16 mouse cellular contexts compared by ENCODE assay signal in the genomic region with DNA sequence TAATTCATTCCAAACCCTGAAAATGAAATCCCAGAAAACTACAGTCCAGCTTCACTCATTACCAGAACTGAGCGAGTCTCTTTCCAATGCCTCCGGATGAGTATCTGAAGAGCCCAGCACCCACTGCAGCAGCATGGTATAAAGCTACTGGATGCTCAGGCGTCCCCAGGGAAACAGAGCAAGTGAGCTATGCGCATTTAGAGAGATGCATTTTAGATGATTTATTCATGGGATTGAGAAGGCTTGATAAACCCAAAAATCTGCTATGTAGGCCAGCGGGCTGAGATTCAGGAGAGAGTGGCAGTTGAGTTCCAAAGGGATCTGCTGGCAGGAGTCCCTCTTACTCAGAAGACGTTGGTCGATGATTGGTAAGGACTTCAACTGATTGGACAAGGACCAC.
"Had no signal": no experiment of that assay in that cellular context is flagged by ENCODE, and none has a peak within 500 bp of the region (broad histone marks: within the 10 kb centered on the region; RNA-seq: fewer than 3 reads in every experiment).

No protein-coding gene starts in this region.

- H3K27me3 ChIP-seq: midbrain, embryonic 13.5 days; midbrain, embryonic 15.5 days; stomach, embryonic 15.5 days had no signal

- H3K4me3 ChIP-seq: megakaryocyte, embryonic 14.5 days; midbrain, embryonic 13.5 days; midbrain, embryonic 15.5 days; neural tube, embryonic 12.5 days; stomach, embryonic 15.5 days had no signal

- H3K4me2 ChIP-seq: lung, embryonic 14.5 days; midbrain, embryonic 11.5 days; midbrain, embryonic 13.5 days; midbrain, embryonic 15.5 days; neural tube, embryonic 12.5 days; stomach, embryonic 15.5 days had no signal

- H3K9ac ChIP-seq: lung, embryonic 14.5 days; midbrain, embryonic 13.5 days; midbrain, embryonic 15.5 days; neural tube, embryonic 12.5 days; stomach, embryonic 15.5 days had no signal

- DNase-seq: lung, adult 18-20 months; lung, embryonic 14.5 days; lung, postnatal 10 days; lung, postnatal 36 days; right cerebral cortex, postnatal 25 days; thymus, adult 2 months; thymus, postnatal 25 days; thymus, postnatal 4 days had no signal

- H3K9me3 ChIP-seq: midbrain, embryonic 13.5 days; midbrain, embryonic 15.5 days; neural tube, embryonic 12.5 days; stomach, embryonic 15.5 days had no signal

- ATAC-seq: midbrain, embryonic 13.5 days; midbrain, embryonic 15.5 days had no signal

- H3K4me1 ChIP-seq: megakaryocyte, embryonic 14.5 days; neural tube, embryonic 12.5 days; stomach, embryonic 15.5 days had no signal

- H3K27ac ChIP-seq: macrophage; midbrain, embryonic 13.5 days; midbrain, embryonic 15.5 days; neural tube, embryonic 12.5 days; stomach, embryonic 15.5 days; stomach, postnatal 0 days had no signal

- H3K36me3 ChIP-seq: midbrain, embryonic 13.5 days; midbrain, embryonic 15.5 days; neural tube, embryonic 12.5 days; stomach, embryonic 15.5 days had no signal
